In genomic region chr1:171039880-171040279, GRCm38 (mm10) we compare ENCODE assay signal across 28 mouse cellular contexts. TPM values are rescaled to one million over a fixed set of nuclear protein-coding genes. Genes with fewer than 3 reads are reported as not detected.
"Had no signal": no experiment of that assay in that cellular context is flagged by ENCODE, and none has a peak within 500 bp of the region (broad histone marks: within the 10 kb centered on the region; RNA-seq: fewer than 3 reads in every experiment).

No protein-coding gene starts in this region.

- H3K4me1 ChIP-seq: heart, embryonic 10.5 days had no signal

- H3K4me3 ChIP-seq: gastrocnemius, adult 2 months; heart, embryonic 10.5 days; heart, embryonic 12.5 days; hindbrain, embryonic 10.5 days; hindbrain, embryonic 12.5 days; intestine, embryonic 15.5 days; limb, embryonic 13.5 days; limb, embryonic 15.5 days had no signal

- H3K27ac ChIP-seq: gastrocnemius, adult 2 months; heart, embryonic 10.5 days; hindbrain, embryonic 10.5 days; hindbrain, embryonic 12.5 days; hindbrain, embryonic 14.5 days; intestine, embryonic 15.5 days; limb, embryonic 13.5 days; limb, embryonic 15.5 days had no signal

- H3K9ac ChIP-seq: heart, embryonic 12.5 days; hindbrain, embryonic 12.5 days; hindbrain, embryonic 14.5 days; intestine, embryonic 15.5 days; limb, embryonic 13.5 days; limb, embryonic 15.5 days had no signal

- DNase-seq: gastrocnemius, adult 2 months; gastrocnemius, postnatal 10 days; gastrocnemius, postnatal 25 days; heart, adult 18-20 months; heart, postnatal 10 days; heart, postnatal 4 days; kidney, adult 18-20 months; kidney, adult 8-10 months; kidney, postnatal 10 days; kidney, postnatal 25 days; layer of hippocampus, adult 9-11 months; layer of hippocampus, postnatal 36 days; left cerebral cortex, postnatal 4 days had no signal

- H3K9me3 ChIP-seq: heart, embryonic 10.5 days; heart, embryonic 12.5 days; hindbrain, embryonic 10.5 days; hindbrain, embryonic 12.5 days; intestine, embryonic 15.5 days; limb, embryonic 13.5 days; limb, embryonic 15.5 days had no signal

- ATAC-seq: hindbrain, embryonic 16.5 days; inflammation-experienced regulatory T-cells, adult 6 months; intestine, embryonic 15.5 days; intestine, postnatal 0 days had no signal

- H3K36me3 ChIP-seq: heart, embryonic 10.5 days; heart, embryonic 12.5 days; hindbrain, embryonic 10.5 days; hindbrain, embryonic 12.5 days; intestine, embryonic 15.5 days; limb, embryonic 13.5 days; limb, embryonic 15.5 days had no signal

- H3K4me2 ChIP-seq: heart, embryonic 12.5 days; hindbrain, embryonic 12.5 days; hindbrain, embryonic 14.5 days; intestine, embryonic 15.5 days; limb, embryonic 13.5 days; limb, embryonic 15.5 days had no signal

RNA-seq across cellular contexts. Expression of gene Fcgr4, which starts 21.2 kb away (rescaled TPM):
- total RNA-seq: gastrocnemius, adult 2 months; gastrocnemius, postnatal 25 days; heart, postnatal 10 days; layer of hippocampus, postnatal 14 days; left cerebral cortex, adult 18-20 months; left cerebral cortex, postnatal 10 days; left cerebral cortex, postnatal 25 days; left cerebral cortex, postnatal 4 days had no signal
- polyA plus RNA-seq: inflammation-experienced regulatory T-cells, adult 6 months had no signal
